Mouse (Mus musculus) CH12.LX (cell line): ENCODE data around the gene Borcs7. TPM values are rescaled to one million over a fixed set of nuclear protein-coding genes. Genes with fewer than 3 reads are reported as not detected.

Experiments used
- DNase-seq: peaks from one replicate; pipeline ENCODE4 v3.0.0-alpha.2; 2013; ENCODE audit errors: extremely low read depth
- H3K27ac ChIP-seq: 2 replicates; pipeline ENCODE4 v1.5.1; 2012; ENCODE audit warnings: low read depth, mild to moderate bottlenecking, control low read depth, moderate library complexity; ENCODE audit not compliant: insufficient read depth
- H3K27me3 ChIP-seq: replicated peaks from 2 replicates; pipeline ENCODE3; 2012; ENCODE audit warnings: inconsistent platforms
- H3K36me3 ChIP-seq, 2 experiments: replicated peaks in 1 of 2; 2 replicates each; pipeline versions ENCODE3 to v1.6.1; 2012; ENCODE audit warnings: inconsistent platforms in 1 of 2, low read length in 1 of 2, mild to moderate bottlenecking in 1 of 2, mixed read lengths in 1 of 2, moderate library complexity in 1 of 2; ENCODE audit not compliant: control insufficient read depth in 1 of 2, insufficient read depth in 1 of 2
- H3K4me1 ChIP-seq, 2 experiments: 2 replicates each; pipeline ENCODE4 v1.6.1; 2012; ENCODE audit warnings: inconsistent platforms in 1 of 2, moderate library complexity in 1 of 2; ENCODE audit not compliant: insufficient read depth in 2 of 2, control insufficient read depth in 1 of 2
- H3K4me2 ChIP-seq: 2 replicates; pipeline ENCODE4 v1.6.1; 2012; ENCODE audit warnings: low read depth, mild to moderate bottlenecking, control low read depth; ENCODE audit not compliant: poor library complexity, insufficient read depth, severe bottlenecking
- H3K4me3 ChIP-seq, 3 experiments: fragments of 150-350 bp in 1 of 3; sonication (generic) in 1 of 3; replicated peaks in 1 of 3; 2 replicates each; pipeline versions ENCODE3 to v1.5.1; 2011 to 2012; ENCODE audit warnings: low read depth in 2 of 3, low read length in 2 of 3, mild to moderate bottlenecking in 2 of 3, moderate library complexity in 2 of 3, control low read depth in 1 of 3, improper control_type of control experiment in 1 of 3, inconsistent platforms in 1 of 3, mixed read lengths in 1 of 3; ENCODE audit not compliant: poor library complexity in 1 of 3
- H3K79me2 ChIP-seq: replicated peaks from 2 replicates; pipeline ENCODE4 v1.6.1; 2012; ENCODE audit warnings: mild to moderate bottlenecking, moderate library complexity; ENCODE audit not compliant: control insufficient read depth, poor library complexity, insufficient read depth, severe bottlenecking; ENCODE audit errors: extremely low read depth
- H3K9ac ChIP-seq: 2 replicates; pipeline ENCODE4 v1.6.1; 2012; ENCODE audit warnings: low read depth, mild to moderate bottlenecking, control low read depth, moderate library complexity; ENCODE audit not compliant: insufficient read depth
- H3K9me3 ChIP-seq: replicated peaks from 2 replicates; pipeline ENCODE3; 2012; ENCODE audit warnings: low read length, inconsistent platforms, mixed read lengths
- CHD1 ChIP-seq: IDR thresholded peaks from 2 replicates; pipeline ENCODE4 v1.6.1; 2012; ENCODE audit warnings: low read depth, low read length, improper control_type of control experiment, inconsistent platforms
- CHD2 ChIP-seq: IDR thresholded peaks from 2 replicates; pipeline ENCODE4 v1.6.1; 2011; ENCODE audit warnings: low read length, improper control_type of control experiment
- CTCF ChIP-seq, 2 experiments: IDR thresholded peaks in 1 of 2; conservative IDR thresholded peaks in 1 of 2; 2 replicates each; pipeline ENCODE4 v1.5.1; 2011 to 2012; ENCODE audit warnings: low read depth in 2 of 2, low read length in 2 of 2, improper control_type of control experiment in 1 of 2, inconsistent platforms in 1 of 2, mild to moderate bottlenecking in 1 of 2, moderate library complexity in 1 of 2
- E2F4 ChIP-seq: IDR thresholded peaks from 2 replicates; pipeline ENCODE4 v1.6.1; 2011; ENCODE audit warnings: low read depth, low read length, improper control_type of control experiment; ENCODE audit not compliant: insufficient replicate concordance
- ETS1 ChIP-seq: conservative IDR thresholded peaks from 2 replicates; pipeline ENCODE4 v1.6.1; 2012; ENCODE audit warnings: low read depth, mild to moderate bottlenecking, inconsistent platforms, low read length, improper control_type of control experiment, moderate library complexity
- IRF4 ChIP-seq: IDR thresholded peaks from 2 replicates; pipeline ENCODE4 v1.6.1; 2014; ENCODE audit warnings: low read depth, mild to moderate bottlenecking, inconsistent platforms, low read length, improper control_type of control experiment
- JUN ChIP-seq: IDR thresholded peaks from 2 replicates; pipeline ENCODE4 v1.6.1; 2011; ENCODE audit warnings: low read depth, mild to moderate bottlenecking, low read length, improper control_type of control experiment, moderate library complexity; ENCODE audit not compliant: insufficient read depth
- MAFK ChIP-seq: IDR thresholded peaks from 2 replicates; pipeline ENCODE4 v1.6.1; 2011; ENCODE audit warnings: low read length, improper control_type of control experiment; ENCODE audit not compliant: insufficient replicate concordance
- MEF2A ChIP-seq: IDR thresholded peaks from 2 replicates; pipeline ENCODE4 v1.6.1; 2014; ENCODE audit warnings: low read depth, mild to moderate bottlenecking, inconsistent platforms, low read length, improper control_type of control experiment, borderline replicate concordance
- MYC ChIP-seq: IDR thresholded peaks from 2 replicates; pipeline ENCODE4 v1.6.1; 2011; ENCODE audit warnings: low read depth, mild to moderate bottlenecking, improper control_type of control experiment, low read length
- NRF1 ChIP-seq: IDR thresholded peaks from 2 replicates; pipeline ENCODE4 v1.6.1; 2014; ENCODE audit warnings: low read depth, mild to moderate bottlenecking, inconsistent platforms, low read length, improper control_type of control experiment, moderate library complexity
- POLR2AphosphoS2 ChIP-seq: IDR thresholded peaks from 2 replicates; pipeline ENCODE4 v1.6.1; 2011; ENCODE audit warnings: low read depth, low read length, improper control_type of control experiment
- RAD21 ChIP-seq: IDR thresholded peaks from 2 replicates; pipeline ENCODE4 v1.6.1; 2011; ENCODE audit warnings: low read depth, mild to moderate bottlenecking, low read length, improper control_type of control experiment, moderate library complexity
- RCOR1 ChIP-seq: conservative IDR thresholded peaks from 2 replicates; pipeline ENCODE4 v1.6.1; 2012; ENCODE audit warnings: low read depth, mild to moderate bottlenecking, inconsistent platforms, low read length, improper control_type of control experiment
- SMC3 ChIP-seq: IDR thresholded peaks from 2 replicates; pipeline ENCODE4 v1.6.1; 2011; ENCODE audit warnings: low read depth, low read length, improper control_type of control experiment
- TBP ChIP-seq: conservative IDR thresholded peaks from 2 replicates; pipeline ENCODE4 v1.6.1; 2011; ENCODE audit warnings: low read depth, low read length, improper control_type of control experiment
- UBTF ChIP-seq: IDR thresholded peaks from 2 replicates; pipeline ENCODE4 v1.6.1; 2012; ENCODE audit warnings: low read depth, mild to moderate bottlenecking, inconsistent platforms, low read length, improper control_type of control experiment, moderate library complexity
- USF1 ChIP-seq: IDR thresholded peaks from 2 replicates; pipeline ENCODE4 v1.6.1; 2014; ENCODE audit warnings: low read depth, mild to moderate bottlenecking, inconsistent platforms, low read length, improper control_type of control experiment
- USF2 ChIP-seq: conservative IDR thresholded peaks from 2 replicates; pipeline ENCODE4 v1.6.1; 2011; ENCODE audit warnings: low read depth, low read length, improper control_type of control experiment
- ZC3H11A ChIP-seq: IDR thresholded peaks from 2 replicates; pipeline ENCODE4 v1.6.1; 2012; ENCODE audit warnings: low read depth, mild to moderate bottlenecking, inconsistent platforms, low read length, improper control_type of control experiment
- ZMIZ1 ChIP-seq: IDR thresholded peaks from 2 replicates; pipeline ENCODE4 v1.6.1; 2012; ENCODE audit warnings: low read depth, mild to moderate bottlenecking, inconsistent platforms, low read length, improper control_type of control experiment
- dilution Hi-C: fragments of 300-500 bp; cut with MboI; formaldehyde crosslinking; loops from 2 replicates; pipeline ENCODE4 v1.14.3; 2020; ENCODE audit warnings: low sequenced_read_pairs; ENCODE audit not compliant: extremely low pct_unique_long_range_greater_than_20kb, extremely low pct_ligation_motif_present
- in situ Hi-C: fragments of 300-500 bp; cut with MboI; formaldehyde crosslinking; loops from 3 replicates; pipeline ENCODE4 v1.14.3; 2019; ENCODE audit warnings: low sequenced_read_pairs, low pct_ligation_motif_present, low pct_unique_long_range_greater_than_20kb, mixed read lengths
- polyA plus RNA-seq: library from polyadenylated mRNA; unstranded; fragments of >175 nt; gene quantifications from 2 replicates; pipeline ENCODE4 v1.2.1, GENCODE M21; 2012; ENCODE audit warnings: low read depth; ENCODE audit not compliant: insufficient read length
- total RNA-seq, 2 experiments: library from RNA; depleted of rRNA; stranded (reverse); fragments of 300-350 nt in 1 of 2; fragments of >200 nt in 1 of 2; gene quantifications; 2 replicates each; pipeline ENCODE4 v1.2.3; 2012 to 2014

Borcs7 gene
- total and polyA plus RNA-seq, 3 experiments = 6.6 to 14.5 (median 7.6) TPM

DNA sequence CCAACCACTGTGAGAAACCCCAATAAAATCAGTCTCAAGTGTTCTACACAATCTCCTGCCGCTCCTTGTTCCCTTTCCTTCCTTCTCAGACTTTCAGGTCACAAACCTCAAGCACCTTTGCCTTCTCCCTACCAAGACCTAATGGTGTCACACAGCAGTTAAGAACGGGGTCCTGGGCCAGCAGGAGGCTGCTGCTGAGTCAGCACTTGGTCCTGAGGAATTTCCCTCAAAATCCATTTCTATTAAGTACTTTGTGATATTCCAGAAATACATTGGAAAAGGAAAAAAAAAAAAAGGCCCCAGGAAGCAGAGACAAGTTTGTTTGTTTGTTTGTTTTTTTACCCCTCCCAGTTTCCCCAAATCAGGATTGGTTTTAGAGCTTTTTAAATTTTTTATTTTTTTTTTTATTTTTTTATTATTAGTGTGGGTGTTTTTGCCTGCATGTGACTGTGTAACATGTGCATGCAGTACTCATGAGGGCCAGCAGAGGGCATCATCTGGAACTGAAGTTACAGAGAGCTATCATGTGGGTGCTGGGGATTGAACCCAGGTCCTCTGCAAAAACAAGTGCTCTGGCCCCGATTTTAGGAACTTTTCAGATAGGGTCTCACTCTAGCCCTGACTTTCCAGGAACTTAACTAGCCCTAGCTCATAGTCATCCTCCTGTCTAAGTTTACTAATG is 32.2 kb upstream of the Borcs7 start:
- peaks cover 42 to 51% of the 10 kb centered on the region in 2 experiments for H3K36me3 ChIP-seq
- peaks cover 3% of the 10 kb centered on the region for H3K9me3 ChIP-seq
- no peak overlapping the region for H3K27ac ChIP-seq
- H3K4me2 ChIP-seq = no peak overlapping the region
- DNase-seq = peak; percentile 39
- no peak overlapping the region for H3K4me3 ChIP-seq
- dilution Hi-C loops (no loop called here), in situ Hi-C loops (no loop called here)
- H3K4me1 ChIP-seq = peaks cover 0 to 9% of the 10 kb centered on the region in 2 experiments; a peak in 2 of 4 replicates
- TF ChIP-seq POLR2AphosphoS2 = no peak
- TF ChIP-seq MYC = 0 out of 2 replicates have a peak, but pooled peaks have one; percentile 15
- TF ChIP-seq MAFK = peak; percentile 67
- no peak; the same call in none of the 2 replicates for TF ChIP-seq RAD21
- peak; percentile 28; the same call in 1 of the 2 replicates for TF ChIP-seq SMC3
- peak; percentile 18 to 48; a peak in 2 of 4 replicates for TF ChIP-seq CTCF (conservative IDR thresholded peaks at IDR 0.05 in 1 of 2, IDR thresholded peaks at IDR 0.05 in 1 of 2; ENCODE audit: low read depth in 2 of 2, low read length in 2 of 2)
- H3K27me3 ChIP-seq = no peaks in the 10 kb centered on the region
- no peaks in the 10 kb centered on the region for H3K79me2 ChIP-seq
- H3K9ac ChIP-seq = no peak overlapping the region

DNA sequence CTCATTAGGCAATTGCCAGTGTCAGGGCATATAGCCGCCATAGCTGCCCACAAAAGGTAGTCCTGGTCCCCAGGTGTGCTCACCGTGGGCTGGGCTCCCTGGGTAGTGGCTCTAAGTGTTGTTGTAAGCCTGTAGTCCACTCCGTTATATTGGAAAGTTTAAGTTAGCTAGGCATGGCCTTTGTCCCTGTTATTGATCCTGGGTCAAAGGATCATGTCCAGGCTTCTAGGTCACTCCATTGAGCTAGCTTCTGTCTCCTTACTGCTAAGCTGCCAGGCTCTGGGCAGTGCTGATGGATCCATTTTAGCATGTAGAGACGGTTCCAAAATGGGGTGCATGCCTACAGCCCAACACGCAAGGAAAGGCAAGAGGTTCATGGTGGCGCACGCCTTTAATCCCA is 31.4 kb upstream of the Borcs7 start:
- Histone ChIP-seq H3K9ac (no peak overlapping the region), H3K9me3 (peaks cover 3% of the 10 kb centered on the region), H3K79me2 (no peaks in the 10 kb centered on the region), H3K4me3 (no peak overlapping the region), H3K27ac (no peak overlapping the region), H3K27me3 (no peaks in the 10 kb centered on the region), H3K4me2 (no peak overlapping the region), H3K4me1 (peaks cover 0 to 8% of the 10 kb centered on the region in 2 experiments; a peak in 2 of 4 replicates), H3K36me3 (peaks cover 35 to 45% of the 10 kb centered on the region in 2 experiments)
- no peak for DNase-seq
- dilution Hi-C loops = no loop called here
- in situ Hi-C loops = no loop called here
- TF ChIP-seq NRF1 = no peak
- TF ChIP-seq USF1 = no peak
- TF ChIP-seq CHD1 = no peak
- no peak for TF ChIP-seq SMC3
- TF ChIP-seq E2F4 = no peak
- TF ChIP-seq CHD2 = no peak
- no peak for TF ChIP-seq MEF2A
- TF ChIP-seq RAD21 = no peak
- TF ChIP-seq USF2 = no peak
- TF ChIP-seq IRF4 = no peak
- TF ChIP-seq UBTF = no peak
- no peak for TF ChIP-seq JUN
- TF ChIP-seq ETS1 = no peak
- TF ChIP-seq ZMIZ1 = no peak
- no peak for TF ChIP-seq TBP
- TF ChIP-seq RCOR1 = no peak
- TF ChIP-seq ZC3H11A = no peak
